Mouse (Mus musculus): ENCODE measurements around the gene Pbp2. TPM values are rescaled to one million over a fixed set of nuclear protein-coding genes. Genes with fewer than 3 reads are reported as not detected.

The Pbp2 gene
- polyA plus RNA-seq, 1 experiment from 2014 or later: not detected

DNA sequence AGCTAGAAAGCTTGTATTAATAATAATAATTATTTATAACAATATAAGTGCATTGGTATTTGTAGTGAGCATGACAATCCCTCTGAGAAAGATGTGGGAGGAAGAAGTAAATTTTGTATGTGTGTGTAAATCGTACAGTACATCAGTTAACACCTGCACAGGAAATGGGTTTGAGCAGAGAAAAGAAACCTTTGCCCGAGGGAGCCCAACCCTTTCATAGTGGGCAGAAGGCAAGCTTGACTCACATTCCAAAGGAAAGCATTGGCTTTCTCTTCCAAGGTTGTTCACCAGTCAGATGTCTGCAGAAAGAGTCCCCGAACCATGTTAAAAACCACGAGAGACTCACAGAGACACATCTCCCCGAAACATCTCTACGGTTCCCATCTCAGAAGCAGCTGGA is 37.1 kb downstream of the Pbp2 start:
- no peak for ATAC-seq (ENCODE audit: insufficient number of reproducible peaks, low FRiP score)
- WGBS: 89% methylated on average over 6 of the region's 6 CpGs
- H3K4me1 ChIP-seq (replicated peaks): peaks cover 16% of the 10 kb centered on the region
- H3K36me3 ChIP-seq: no peaks in the 10 kb centered on the region
- no peaks in the 10 kb centered on the region for H3K9me3 ChIP-seq (replicated peaks)
- H3K9ac ChIP-seq: no peak overlapping the region
- no peak overlapping the region for H3K27ac ChIP-seq (ENCODE audit: poor library complexity, severe bottlenecking)
- H3K4me2 ChIP-seq: no peak overlapping the region
- H3K27me3 ChIP-seq (replicated peaks): no peaks in the 10 kb centered on the region
- no peak overlapping the region for H3K4me3 ChIP-seq

DNA sequence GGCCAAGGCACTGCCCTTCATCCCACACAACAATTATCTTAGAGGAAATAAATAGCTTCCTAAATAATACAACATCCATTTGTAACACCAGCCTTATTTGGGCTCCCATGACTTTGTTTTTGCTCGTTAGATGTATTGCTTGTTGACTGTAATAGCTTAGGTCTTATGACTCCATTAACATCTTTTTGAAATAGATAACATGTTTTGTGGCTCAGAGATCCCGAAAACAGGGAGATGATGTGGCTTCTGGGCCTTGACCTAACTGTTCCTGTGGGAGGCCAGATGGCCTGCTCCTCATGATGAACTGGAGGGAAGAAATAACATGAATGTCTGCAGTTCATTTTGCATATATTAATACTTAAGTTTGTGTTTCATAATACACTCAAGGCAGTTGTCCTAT is 38.4 kb downstream of the Pbp2 start:
- no peak for ATAC-seq (ENCODE audit: insufficient number of reproducible peaks, low FRiP score)
- H3K9me3 ChIP-seq (replicated peaks): no peaks in the 10 kb centered on the region
- H3K36me3 ChIP-seq: no peaks in the 10 kb centered on the region
- H3K27me3 ChIP-seq (replicated peaks): no peaks in the 10 kb centered on the region
- H3K4me3 ChIP-seq: no peak overlapping the region
- WGBS: 72% methylated on average over 2 of the region's 2 CpGs
- H3K4me1 ChIP-seq (replicated peaks): peaks cover 16% of the 10 kb centered on the region
- no peak overlapping the region for H3K4me2 ChIP-seq
- no peak overlapping the region for H3K27ac ChIP-seq (ENCODE audit: poor library complexity, severe bottlenecking)
- no peak overlapping the region for H3K9ac ChIP-seq

GRCm38 (mm10) chr6:135269626-135270025 is 40.6 kb downstream of the Pbp2 start:
- Histone ChIP-seq H3K4me3 (no peak overlapping the region), H3K4me1 (replicated peaks) (peaks cover 7% of the 10 kb centered on the region), H3K27me3 (replicated peaks) (no peaks in the 10 kb centered on the region), H3K9ac (no peak overlapping the region), H3K36me3 (no peaks in the 10 kb centered on the region), H3K27ac (ENCODE audit: poor library complexity, severe bottlenecking) (no peak overlapping the region), H3K9me3 (replicated peaks) (no peaks in the 10 kb centered on the region), H3K4me2 (no peak overlapping the region)
- no peak for ATAC-seq (ENCODE audit: insufficient number of reproducible peaks, low FRiP score)
- 72% methylated on average over 6 of the region's 6 CpGs for WGBS

- Histone ChIP-seq H3K36me3 (no peaks in the 10 kb centered on the region), H3K4me2 (no peak overlapping the region), H3K4me1 (replicated peaks) (peaks cover 6% of the 10 kb centered on the region; the same call in 1 of the 2 replicates), H3K4me3 (no peak overlapping the region), H3K27ac (ENCODE audit: poor library complexity, severe bottlenecking) (peak overlapping the region; percentile 58), H3K27me3 (replicated peaks) (no peaks in the 10 kb centered on the region), H3K9me3 (replicated peaks) (peaks cover 4% of the 10 kb centered on the region; the same call in 1 of the 2 replicates), H3K9ac (no peak overlapping the region)
- peak; percentile 45; the same call in 1 of the 2 replicates for ATAC-seq (ENCODE audit: insufficient number of reproducible peaks, low FRiP score)
Measured at GRCm38 (mm10) chr6:135268392-135268791, 41.8 kb downstream of the Pbp2 start.

DNA sequence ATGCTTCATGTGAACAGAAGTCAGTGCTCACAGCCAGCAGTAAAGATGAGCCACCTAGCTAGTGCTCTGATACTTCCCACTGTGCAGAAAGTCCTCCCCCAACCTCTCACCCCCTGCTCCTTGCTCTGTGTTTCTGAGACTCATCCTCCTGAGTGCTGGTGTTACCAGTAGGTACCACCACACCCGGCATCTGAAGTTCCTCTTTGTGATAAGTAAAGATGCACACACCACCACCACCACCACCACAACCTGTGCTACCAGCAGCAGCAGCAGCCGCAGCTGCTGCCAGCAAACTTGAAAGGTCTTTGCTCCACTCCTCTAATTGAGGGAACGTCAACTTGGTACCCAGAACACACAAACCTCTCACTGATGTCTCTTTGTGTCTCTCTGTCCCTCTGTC is 43.0 kb downstream of the Pbp2 start:
- no peak overlapping the region for H3K27ac ChIP-seq (ENCODE audit: poor library complexity, severe bottlenecking)
- H3K9ac ChIP-seq: no peak overlapping the region
- peaks cover 4% of the 10 kb centered on the region; the same call in 1 of the 2 replicates for H3K9me3 ChIP-seq (replicated peaks)
- H3K4me1 ChIP-seq (replicated peaks): peaks cover 6% of the 10 kb centered on the region; the same call in 1 of the 2 replicates
- no peaks in the 10 kb centered on the region for H3K27me3 ChIP-seq (replicated peaks)
- H3K4me3 ChIP-seq: no peak overlapping the region
- no peaks in the 10 kb centered on the region for H3K36me3 ChIP-seq
- H3K4me2 ChIP-seq: no peak overlapping the region
- no peak for ATAC-seq (ENCODE audit: insufficient number of reproducible peaks, low FRiP score)
- WGBS: 67% methylated on average over 3 of the region's 3 CpGs

DNA sequence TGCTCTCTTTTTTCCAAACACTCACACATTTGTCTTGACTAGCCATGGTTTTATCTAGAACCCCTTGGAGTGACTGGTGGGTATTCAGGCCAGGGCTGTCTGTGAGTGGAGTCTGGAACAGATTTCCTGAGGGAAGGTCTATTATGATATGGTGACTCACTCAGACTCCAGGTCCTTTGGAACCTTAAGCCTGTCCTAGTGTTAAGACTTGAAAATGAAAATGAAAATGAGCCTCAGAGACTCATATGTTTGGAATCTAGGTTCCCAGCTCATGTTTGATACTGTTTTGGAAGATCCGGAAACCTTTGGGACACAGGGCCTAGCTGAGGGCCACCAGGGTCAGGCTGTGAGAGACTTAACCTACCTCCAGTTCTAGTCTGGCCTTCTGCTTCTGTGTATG is 44.1 kb downstream of the Pbp2 start:
- Histone ChIP-seq H3K36me3 (no peaks in the 10 kb centered on the region), H3K27me3 (replicated peaks) (no peaks in the 10 kb centered on the region), H3K9me3 (replicated peaks) (peaks cover 4% of the 10 kb centered on the region; the same call in 1 of the 2 replicates), H3K4me1 (replicated peaks) (no peaks in the 10 kb centered on the region), H3K4me3 (no peak overlapping the region), H3K9ac (no peak overlapping the region), H3K27ac (ENCODE audit: poor library complexity, severe bottlenecking) (no peak overlapping the region), H3K4me2 (no peak overlapping the region)
- WGBS: 94% methylated on average over 1 of the region's 1 CpGs
- ATAC-seq (ENCODE audit: insufficient number of reproducible peaks, low FRiP score): no peak

DNA sequence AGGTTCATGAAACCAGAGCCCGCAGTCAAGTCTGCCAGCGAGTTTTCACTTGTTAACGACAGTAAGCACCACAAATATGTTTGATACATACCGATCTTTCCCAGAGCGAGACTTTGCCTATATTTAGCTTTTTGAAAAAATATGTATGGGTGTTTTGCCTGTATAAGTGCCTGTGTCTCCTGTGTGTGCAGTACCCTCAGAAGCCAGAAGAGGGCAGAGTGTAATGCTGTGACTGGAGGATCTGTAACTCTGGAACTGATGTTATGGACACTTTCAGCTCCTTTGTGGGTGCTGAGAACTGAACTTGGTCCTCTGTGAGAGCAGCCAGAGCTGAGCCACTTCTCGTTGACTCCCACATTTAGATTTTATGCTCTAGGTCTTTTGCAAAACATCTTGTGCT is 46.1 kb downstream of the Pbp2 start:
- Histone ChIP-seq H3K4me1 (replicated peaks) (no peaks in the 10 kb centered on the region), H3K27me3 (replicated peaks) (no peaks in the 10 kb centered on the region), H3K9me3 (replicated peaks) (peaks cover 8% of the 10 kb centered on the region; the same call in 1 of the 2 replicates), H3K9ac (no peak overlapping the region), H3K36me3 (no peaks in the 10 kb centered on the region), H3K4me2 (no peak overlapping the region), H3K4me3 (no peak overlapping the region), H3K27ac (ENCODE audit: poor library complexity, severe bottlenecking) (no peak overlapping the region)
- no peak for ATAC-seq (ENCODE audit: insufficient number of reproducible peaks, low FRiP score)
- WGBS: 90% methylated on average over 6 of the region's 6 CpGs

GRCm38 (mm10) chr6:135262565-135262964 is 47.6 kb downstream of the Pbp2 start:
- no peaks in the 10 kb centered on the region for H3K36me3 ChIP-seq
- H3K4me3 ChIP-seq: no peak overlapping the region
- peaks cover 8% of the 10 kb centered on the region; the same call in 1 of the 2 replicates for H3K9me3 ChIP-seq (replicated peaks)
- H3K27me3 ChIP-seq (replicated peaks): no peaks in the 10 kb centered on the region
- no peak overlapping the region for H3K27ac ChIP-seq (ENCODE audit: poor library complexity, severe bottlenecking)
- H3K9ac ChIP-seq: no peak overlapping the region
- 70% methylated on average over 2 of the region's 2 CpGs for WGBS
- no peaks in the 10 kb centered on the region for H3K4me1 ChIP-seq (replicated peaks)
- no peak for ATAC-seq (ENCODE audit: insufficient number of reproducible peaks, low FRiP score)
- H3K4me2 ChIP-seq: no peak overlapping the region

GRCm38 (mm10) chr6:135261124-135261523 is 49.1 kb downstream of the Pbp2 start:
- ATAC-seq (ENCODE audit: insufficient number of reproducible peaks, low FRiP score): no peak
- WGBS: 88% methylated on average over 9 of the region's 9 CpGs
- Histone ChIP-seq H3K4me2 (no peak overlapping the region), H3K36me3 (no peaks in the 10 kb centered on the region), H3K27me3 (replicated peaks) (no peaks in the 10 kb centered on the region), H3K4me1 (replicated peaks) (no peaks in the 10 kb centered on the region), H3K27ac (ENCODE audit: poor library complexity, severe bottlenecking) (no peak overlapping the region), H3K9ac (no peak overlapping the region), H3K4me3 (no peak overlapping the region), H3K9me3 (replicated peaks) (peaks cover 8% of the 10 kb centered on the region; the same call in 1 of the 2 replicates)

- Histone ChIP-seq H3K4me3 (no peak overlapping the region), H3K4me1 (replicated peaks) (no peaks in the 10 kb centered on the region), H3K36me3 (peaks cover 2% of the 10 kb centered on the region; the same call in 1 of the 2 replicates), H3K27me3 (replicated peaks) (no peaks in the 10 kb centered on the region), H3K27ac (ENCODE audit: poor library complexity, severe bottlenecking) (no peak overlapping the region), H3K4me2 (no peak overlapping the region), H3K9me3 (replicated peaks) (peaks cover 11% of the 10 kb centered on the region), H3K9ac (no peak overlapping the region)
- no peak for ATAC-seq (ENCODE audit: insufficient number of reproducible peaks, low FRiP score)
- WGBS: 86% methylated on average over 6 of the region's 6 CpGs
Measured at GRCm38 (mm10) chr6:135260435-135260834, 49.8 kb downstream of the Pbp2 start.
